Mouse (Mus musculus) frontal cortex, adult (tissue): ENCODE measurements around the gene Timm22.

Experiments used
- ATAC-seq: cut with Nextera tagmentation; 2 replicates; pipeline ENCODE4 v1.9.2; 2017; ENCODE audit warnings: mild to moderate bottlenecking, moderate library complexity, mixed read lengths; ENCODE audit not compliant: low TSS enrichment

The Timm22 gene

GRCm38 (mm10) chr11:76429966-76430631, 23.3 kb downstream of the Timm22 start:
- no peak for ATAC-seq

- ATAC-seq, result no peak
Observed at GRCm38 (mm10) chr11:76436009-76436408, 29.3 kb downstream of the Timm22 start.

GRCm38 (mm10) chr11:76436864-76437437, 30.2 kb downstream of the Timm22 start:
- ATAC-seq, result peak; percentile 53

GRCm38 (mm10) chr11:76439666-76440065, 32.9 kb downstream of the Timm22 start:
- ATAC-seq, result peak; percentile 56

- ATAC-seq, result no peak
Observed at GRCm38 (mm10) chr11:76445459-76445858, 38.7 kb downstream of the Timm22 start.

GRCm38 (mm10) chr11:76446251-76446650, 39.5 kb downstream of the Timm22 start:
- no peak for ATAC-seq

GRCm38 (mm10) chr11:76449520-76450201, 42.9 kb downstream of the Timm22 start:
- peak; percentile 73 for ATAC-seq

- no peak for ATAC-seq
Observed at GRCm38 (mm10) chr11:76450202-76450561, 43.4 kb downstream of the Timm22 start.

GRCm38 (mm10) chr11:76454492-76454891, 47.7 kb downstream of the Timm22 start:
- ATAC-seq, result peak; percentile 66

- peak; percentile 39; the same call in 1 of the 2 replicates for ATAC-seq
Observed at GRCm38 (mm10) chr11:76456233-76456632, 49.5 kb downstream of the Timm22 start.

- no peak for ATAC-seq
Observed at GRCm38 (mm10) chr11:76456897-76457296, 50.1 kb downstream of the Timm22 start.

- ATAC-seq, result no peak
Observed at GRCm38 (mm10) chr11:76458730-76459129, 52.0 kb downstream of the Timm22 start.

- no peak for ATAC-seq
Observed at GRCm38 (mm10) chr11:76459489-76459888, 52.7 kb downstream of the Timm22 start.

- peak; percentile 13; the same call in 1 of the 2 replicates for ATAC-seq
Observed at GRCm38 (mm10) chr11:76461201-76461600, 54.4 kb downstream of the Timm22 start.

GRCm38 (mm10) chr11:76461696-76462095, 54.9 kb downstream of the Timm22 start:
- ATAC-seq, result peak; percentile 48; the same call in 1 of the 2 replicates

- ATAC-seq, result no peak
Observed at GRCm38 (mm10) chr11:76465879-76466278, 59.1 kb downstream of the Timm22 start.
